Mouse (Mus musculus): ENCODE data around the gene Jarid2.
"Not testable (repeated sequence)": the region's sequence is repeated elsewhere in the genome, so short reads cannot be mapped to it uniquely, and the experiment has no call there.

Jarid2 gene

GRCm38 (mm10) chr13:44729424-44729971, at the start of gene Jarid2:
Gene Jarid2, plus strand, starts transcription at chr13:44729474.
- DNase-seq (ENCODE audit: low read depth, low spot score), result peak; percentile 74

- DNase-seq (ENCODE audit: low read depth, low spot score), result no peak
Measured at GRCm38 (mm10) chr13:44681051-44681450, 48.2 kb upstream of the Jarid2 start.

GRCm38 (mm10) chr13:44688140-44688539, 41.1 kb upstream of the Jarid2 start:
- peak; percentile 75 for DNase-seq (ENCODE audit: low read depth, low spot score)

- DNase-seq (ENCODE audit: low read depth, low spot score), result peak; percentile 43
Measured at GRCm38 (mm10) chr13:44697628-44698027, 31.6 kb upstream of the Jarid2 start.

GRCm38 (mm10) chr13:44704036-44704801, 25.1 kb upstream of the Jarid2 start:
- peak; percentile 87 for DNase-seq (ENCODE audit: low read depth, low spot score)

DNA sequence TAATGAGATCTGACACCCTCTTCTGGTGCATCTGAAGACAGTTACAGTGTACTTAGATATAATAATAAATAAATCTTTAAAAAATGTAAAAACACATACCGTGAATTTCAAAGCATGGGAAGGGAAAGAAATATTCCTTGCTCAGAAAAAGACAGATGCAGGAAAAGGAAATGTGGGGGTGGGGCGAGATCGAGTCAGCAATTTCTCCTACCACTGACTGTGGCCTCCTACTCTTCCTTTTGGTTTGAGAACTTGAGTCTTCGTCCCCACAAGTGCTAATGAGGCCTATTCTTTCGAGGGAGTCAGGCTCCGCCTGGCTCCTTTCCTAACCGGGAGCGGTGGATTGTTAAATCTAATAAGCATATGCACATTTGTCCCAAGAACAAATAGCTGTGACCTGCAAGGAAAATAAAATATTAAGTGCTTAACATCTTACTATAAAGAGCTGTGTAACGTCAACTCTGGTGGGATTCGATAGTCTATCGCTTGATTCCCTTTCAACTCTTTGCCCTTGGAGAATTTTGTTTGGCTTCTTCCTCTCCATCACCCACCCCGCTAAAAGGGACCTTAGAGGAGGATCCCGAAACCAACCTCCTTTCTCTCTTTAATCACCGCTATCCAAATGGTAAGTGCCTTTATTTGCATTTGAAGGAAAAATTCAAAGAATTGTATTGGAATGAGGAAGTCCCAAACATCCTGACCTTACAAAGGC, 24.1 kb upstream of the Jarid2 start:
- DNase-seq (ENCODE audit: low read depth, low spot score), result peak; percentile 97

DNA sequence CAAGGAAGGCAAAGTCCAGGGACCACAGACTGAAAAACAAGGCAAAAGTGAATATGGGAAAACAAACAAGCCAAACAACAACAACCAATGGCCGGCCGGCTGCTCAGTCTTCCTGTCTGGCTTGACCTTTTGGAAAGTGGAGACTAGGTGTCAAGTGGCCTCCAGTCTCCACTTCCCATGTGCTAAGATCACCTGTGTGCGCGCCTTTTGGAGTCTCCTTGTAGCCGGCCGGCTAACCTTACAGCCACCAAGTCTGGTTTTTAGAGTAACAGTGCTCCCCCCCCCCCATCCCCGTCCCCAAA, 23.6 kb upstream of the Jarid2 start:
- no peak for DNase-seq (ENCODE audit: low read depth, low spot score)

DNA sequence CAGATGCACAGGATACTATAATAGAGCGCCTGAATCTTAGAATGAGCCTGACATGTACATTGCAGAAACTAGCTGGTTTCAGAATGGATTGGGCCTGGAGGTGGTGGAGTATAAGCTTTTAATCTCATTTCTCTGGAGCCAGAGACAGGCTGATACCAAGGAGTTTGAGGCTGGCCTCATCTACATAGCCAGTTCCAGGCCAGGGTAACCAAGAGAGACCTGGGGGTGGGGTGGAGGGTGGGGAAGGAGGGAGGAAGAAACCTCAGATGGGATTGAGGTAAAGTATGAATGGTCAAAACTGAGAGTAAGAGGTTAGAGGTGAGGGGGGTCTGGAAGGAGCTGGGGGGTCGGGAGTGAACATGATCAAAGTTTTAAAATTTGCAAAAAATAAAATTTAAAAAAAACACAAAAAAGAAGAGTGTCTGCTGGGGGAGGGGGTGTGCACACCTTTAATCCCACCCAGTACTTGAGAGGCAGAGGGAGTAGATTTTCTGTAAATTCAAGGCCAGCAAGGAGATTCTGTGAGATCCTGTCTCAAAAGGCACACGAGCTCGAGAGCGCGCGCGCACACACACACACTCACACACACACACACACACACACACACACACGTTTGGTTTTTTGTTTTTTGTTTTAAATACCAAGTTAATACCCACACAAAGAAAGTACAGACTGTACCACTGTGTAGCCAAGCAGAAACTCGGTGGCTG, 22.9 kb upstream of the Jarid2 start:
- DNase-seq (ENCODE audit: low read depth, low spot score), result peak; percentile 74

DNA sequence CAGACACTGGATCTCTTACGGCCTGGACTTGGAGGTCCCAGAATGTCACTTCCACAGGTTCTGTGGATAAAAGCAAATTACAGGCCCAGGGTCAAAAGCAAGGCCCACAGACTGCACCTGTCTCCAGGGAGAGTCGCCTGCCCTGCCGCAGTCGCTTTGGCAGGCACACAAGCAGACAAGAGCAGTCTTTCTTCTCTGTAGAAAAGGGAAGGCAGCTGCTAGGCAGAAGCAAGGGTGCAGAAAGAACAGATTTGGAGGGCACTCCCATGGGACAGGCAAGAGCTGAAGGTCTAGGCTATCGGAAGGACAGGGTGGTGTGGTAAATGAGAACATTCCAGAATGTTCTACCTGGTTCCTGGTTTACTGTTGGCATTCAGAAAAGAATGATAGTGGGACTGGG, 22.1 kb upstream of the Jarid2 start:
- no peak for DNase-seq (ENCODE audit: low read depth, low spot score)

- peak; percentile 58 for DNase-seq (ENCODE audit: low read depth, low spot score)
Measured at GRCm38 (mm10) chr13:44708336-44709017, 20.8 kb upstream of the Jarid2 start.

DNA sequence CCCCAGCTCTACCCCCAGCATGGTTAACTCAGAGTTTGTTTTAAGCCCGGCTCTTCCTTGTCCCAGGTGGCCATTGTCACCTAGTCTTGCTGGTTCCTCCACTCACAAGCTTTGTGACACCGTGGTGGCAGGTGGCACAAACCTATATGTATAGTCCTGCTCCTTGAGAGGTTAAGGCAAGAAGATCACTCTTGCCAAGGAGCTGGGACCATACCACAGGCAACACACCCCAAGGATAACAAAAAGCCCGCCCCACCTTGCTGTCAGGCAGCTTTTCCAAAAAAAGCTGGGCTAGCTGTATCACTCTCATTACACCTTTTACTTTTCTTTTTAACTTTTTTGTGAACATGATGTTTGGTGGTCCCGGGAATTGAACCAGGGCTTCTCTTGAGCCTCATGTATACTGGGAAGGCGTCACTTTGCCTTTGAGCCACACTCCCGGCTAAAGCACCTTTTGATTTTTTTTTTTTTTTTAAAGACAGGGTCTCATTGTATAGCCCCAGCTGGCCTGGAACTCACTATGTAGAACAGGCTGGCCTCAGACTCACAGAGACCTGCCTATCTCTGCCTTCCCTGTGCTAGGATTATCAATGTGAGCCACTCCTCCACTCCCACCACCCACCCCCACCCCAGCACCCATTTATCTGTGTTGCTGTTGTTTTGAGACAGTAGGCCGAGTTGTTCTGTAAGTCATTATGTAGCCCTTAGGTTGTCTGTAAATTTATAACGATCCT, 19.4 kb upstream of the Jarid2 start:
- no peak for DNase-seq (ENCODE audit: low read depth, low spot score)

- DNase-seq (ENCODE audit: low read depth, low spot score), result no peak
Measured at GRCm38 (mm10) chr13:44711062-44711461, 18.2 kb upstream of the Jarid2 start.

- peak; percentile 82 for DNase-seq (ENCODE audit: low read depth, low spot score)
Measured at GRCm38 (mm10) chr13:44711882-44712281, 17.4 kb upstream of the Jarid2 start.

- peak; percentile 83 for DNase-seq (ENCODE audit: low read depth, low spot score)
Measured at GRCm38 (mm10) chr13:44715187-44715885, 13.9 kb upstream of the Jarid2 start.

GRCm38 (mm10) chr13:44717838-44718237, 11.4 kb upstream of the Jarid2 start:
- DNase-seq (ENCODE audit: low read depth, low spot score), result peak; percentile 68

DNA sequence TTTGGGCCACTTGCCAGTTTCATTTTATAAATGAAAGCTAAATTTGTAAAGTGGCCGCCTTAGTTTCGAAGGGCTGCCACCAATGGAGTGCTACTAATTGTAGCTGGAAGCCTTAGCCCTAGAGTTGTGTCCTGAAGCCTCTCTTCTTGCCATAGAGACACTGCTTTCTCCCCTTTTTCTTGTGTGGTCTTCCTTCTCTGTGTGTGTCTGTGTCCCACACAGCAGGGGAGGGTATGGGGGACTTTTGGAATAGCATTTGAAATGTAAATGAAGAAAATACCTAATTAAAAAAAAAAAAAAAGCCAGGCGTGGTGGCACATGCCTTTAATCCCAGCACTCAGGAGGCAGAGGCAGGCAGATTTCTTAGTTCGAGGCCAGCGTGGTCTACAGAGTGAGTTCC, 10.8 kb upstream of the Jarid2 start:
- DNase-seq (ENCODE audit: low read depth, low spot score), result peak; percentile 53

- DNase-seq (ENCODE audit: low read depth, low spot score), result no peak
Measured at GRCm38 (mm10) chr13:44720094-44720493, 9.2 kb upstream of the Jarid2 start.

DNA sequence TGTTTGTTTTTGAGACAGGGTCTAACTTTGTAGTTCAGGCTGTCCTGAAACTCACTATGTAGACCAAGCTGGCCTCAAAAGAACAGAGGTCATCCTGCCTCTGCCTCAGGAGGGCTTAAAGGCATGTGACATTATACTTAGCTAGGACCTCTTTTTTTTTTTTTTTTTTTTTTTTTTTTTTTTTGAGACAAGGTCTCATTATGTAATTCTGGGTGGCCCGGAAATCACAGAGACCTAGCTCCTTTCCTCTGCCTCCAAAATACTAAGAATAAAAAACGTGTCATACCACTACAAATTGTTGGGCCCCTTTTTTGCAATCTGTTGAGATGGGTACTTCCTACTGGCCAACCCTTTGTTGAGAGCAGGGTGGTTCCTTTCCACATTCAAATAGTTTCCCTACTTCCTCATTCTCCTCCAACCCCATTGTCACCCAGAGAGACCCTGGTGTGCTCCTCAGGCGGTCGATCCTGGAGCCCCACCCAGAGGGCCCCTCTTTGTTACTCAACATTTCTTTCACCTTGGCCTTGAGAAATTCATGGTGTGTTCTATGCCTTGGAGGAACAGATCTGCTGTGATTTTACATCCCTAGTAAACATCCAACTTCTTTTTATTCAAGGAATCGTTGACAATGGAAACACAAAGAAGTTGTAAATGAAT, 7.3 kb upstream of the Jarid2 start:
- DNase-seq (ENCODE audit: low read depth, low spot score), result peak; percentile 98

DNA sequence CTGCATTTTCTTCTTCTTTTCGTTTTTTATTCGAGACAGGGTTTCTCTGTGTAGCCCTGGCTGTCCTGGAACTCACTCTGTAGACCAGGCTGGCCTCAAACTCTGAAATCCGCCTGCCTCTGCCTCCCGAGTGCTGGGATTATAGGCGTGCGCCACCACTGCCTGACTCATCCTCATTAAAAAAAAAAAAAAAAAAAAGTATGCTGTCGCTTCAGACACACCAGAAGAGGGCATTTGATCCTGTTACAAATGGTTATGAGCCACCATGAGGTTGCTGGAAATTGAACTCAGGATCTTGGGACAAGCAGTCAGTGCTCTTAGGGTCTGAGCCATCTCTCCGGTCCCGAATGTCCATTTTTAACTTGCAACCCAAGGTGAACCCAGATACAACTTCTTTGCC, 5.8 kb upstream of the Jarid2 start:
- DNase-seq (ENCODE audit: low read depth, low spot score), result not testable (repeated sequence)
